ENCODE assay signal across 8 mouse cellular contexts in the genomic region with DNA sequence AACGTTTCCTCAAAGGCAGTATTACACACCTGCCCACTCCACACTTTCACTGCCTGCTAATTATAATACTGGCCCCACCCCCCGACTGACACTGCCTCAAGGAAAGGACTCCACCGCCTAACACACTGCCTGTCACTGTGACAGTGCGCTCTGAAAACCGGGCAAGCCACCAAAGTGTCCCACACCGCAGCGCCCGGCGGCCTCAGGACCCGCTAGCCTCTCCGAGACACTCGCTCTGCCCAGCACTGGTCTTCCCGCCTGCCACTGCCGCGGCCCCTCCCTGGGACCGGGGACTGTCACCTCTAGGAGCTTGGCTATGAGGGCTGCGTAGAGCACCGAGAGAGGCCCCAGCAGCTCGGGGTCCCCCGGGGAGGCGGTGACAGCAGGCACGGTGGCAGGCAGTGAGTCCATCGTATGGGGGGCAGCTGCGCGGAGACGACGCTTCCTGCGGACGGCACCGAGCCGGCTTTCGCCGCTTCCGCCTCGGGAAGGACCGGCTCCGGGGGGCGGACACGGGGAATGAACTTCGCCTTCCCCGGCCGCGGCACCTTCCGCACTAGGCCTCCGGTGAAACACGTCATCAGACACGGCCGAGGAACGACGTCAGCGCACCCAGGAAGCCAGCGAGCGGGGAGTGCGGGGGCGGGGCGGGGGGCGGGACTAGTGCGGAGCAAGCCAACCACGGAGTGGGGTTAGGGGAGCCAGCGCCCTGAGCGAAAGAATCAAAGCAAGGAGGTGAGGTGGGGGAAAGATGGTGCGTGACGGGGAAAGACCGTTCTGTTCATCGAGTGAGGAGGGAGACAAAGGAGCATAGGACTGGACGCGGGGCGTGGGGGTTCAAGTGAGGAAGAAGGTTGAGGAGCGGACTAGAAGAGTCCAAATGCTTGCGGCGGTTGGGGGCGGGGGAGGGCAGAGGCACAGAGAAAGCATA. TPM values are rescaled to one million over a fixed set of nuclear protein-coding genes. Genes with fewer than 3 reads are reported as not detected.
DNase-seq lines count a peak whose midpoint lies in the region; ATAC-seq lines count a peak whose summit lies in the region.

No protein-coding gene starts in this region.

- intact Hi-C loops in left cerebral cortex, postnatal 14 days (cut with DNase I), result loop anchor here (1.0 kb wide), 1 partner anchor 48 kb away; a partner anchor contains a TSS

- peak; percentile 93 for DNase-seq in adrenal gland, adult 2 months
- DNase-seq in embryo, embryonic 11 days, result peak; percentile 89
- peak; percentile 82 for DNase-seq in gastrocnemius, postnatal 25 days
- DNase-seq in intestine, embryonic 14.5 days (ENCODE audit: low spot score), result peak; percentile 94
- peak; percentile 87 to 90 for DNase-seq in left cerebral cortex, postnatal 14 days (ENCODE audit: low spot score in 2 of 2)
- peak; percentile 88 for DNase-seq in right cerebral cortex, postnatal 14 days
- peak; percentile 81 for DNase-seq in urinary bladder, postnatal 25 days (ENCODE audit: low spot score)

- H3K9me3 ChIP-seq in intestine, embryonic 14.5 days (ENCODE audit: control insufficient read depth, low read length), result no peaks in the 10 kb centered on the region

- ATAC-seq in intestine, embryonic 14.5 days (replicated peaks; ENCODE audit: low FRiP score, low TSS enrichment, low read depth), result peak; percentile 98
- ATAC-seq in megakaryocyte-erythroid progenitor cell, adult 5-6 weeks (replicated peaks; ENCODE audit: low FRiP score, low TSS enrichment, poor library complexity, severe bottlenecking), result peak; percentile 84

- H3K4me1 ChIP-seq in intestine, embryonic 14.5 days (replicated peaks; ENCODE audit: control insufficient read depth, insufficient read depth, low read length), result no peaks in the 10 kb centered on the region

- H3K4me2 ChIP-seq in intestine, embryonic 14.5 days (ENCODE audit: low read length), result peak overlapping the region; percentile 78

- under 1% methylated on average over 72 of the region's 72 CpGs for WGBS in intestine, embryonic 14.5 days

- H3K36me3 ChIP-seq in intestine, embryonic 14.5 days (ENCODE audit: control insufficient read depth, insufficient read depth, low read length), result peaks cover 48% of the 10 kb centered on the region

- peak overlapping the region; percentile 71 for H3K27ac ChIP-seq in intestine, embryonic 14.5 days (ENCODE audit: low read depth)

- H3K4me3 ChIP-seq in intestine, embryonic 14.5 days (ENCODE audit: low read depth, low read length), result peak overlapping the region; percentile 74

- no peaks in the 10 kb centered on the region for H3K27me3 ChIP-seq in intestine, embryonic 14.5 days (replicated peaks; ENCODE audit: control insufficient read depth, insufficient read depth, low read length)

- peak overlapping the region; percentile 83 for H3K9ac ChIP-seq in intestine, embryonic 14.5 days (ENCODE audit: low read length)

RNA-seq across cellular contexts. Expression of a gene that starts 24.2 kb away (rescaled TPM):
- total RNA-seq in adrenal gland, adult 2 months (2021), result 100 to 1,000 TPM; 180 to 197 TPM
- 53.0 and 63.5 TPM in 2 replicates for polyA plus RNA-seq in adrenal gland, adult 2 months (2012; rRNA removed)
- total RNA-seq in gastrocnemius, postnatal 25 days (2021), result 100 to 1,000 TPM; 132 to 141 TPM
- polyA plus RNA-seq in intestine, embryonic 14.5 days (2014; fragmentation: Nextera tagmentation; extraction: Ambion mirVana), result 94.5 and 102 TPM in 2 replicates
- total RNA-seq in left cerebral cortex, postnatal 14 days (2021), result 100 to 1,000 TPM; 258 to 271 TPM
- total RNA-seq in megakaryocyte-erythroid progenitor cell, adult 5-6 weeks (2014; fragmentation: Nextera tagmentation), result 43.2 and 49.3 TPM in 2 replicates
- total RNA-seq in megakaryocyte-erythroid progenitor cell, adult 5-6 weeks (2017), result 34.0 and 49.9 TPM in 2 replicates

RNA-seq across cellular contexts. Expression of a gene that starts 43.6 kb away (rescaled TPM):
- 10 to 100 TPM; 18.3 to 18.6 TPM for total RNA-seq in adrenal gland, adult 2 months (2021)
- 3.1 TPM in 2 replicates for polyA plus RNA-seq in adrenal gland, adult 2 months (2012; rRNA removed)
- 1 to 10 TPM; 3.5 to 4.3 TPM for total RNA-seq in gastrocnemius, postnatal 25 days (2021)
- 21.5 and 21.8 TPM in 2 replicates for polyA plus RNA-seq in intestine, embryonic 14.5 days (2014; fragmentation: Nextera tagmentation; extraction: Ambion mirVana)
- 10 to 100 TPM; 14.8 to 15.4 TPM for total RNA-seq in left cerebral cortex, postnatal 14 days (2021)
- total RNA-seq in megakaryocyte-erythroid progenitor cell, adult 5-6 weeks (2014; fragmentation: Nextera tagmentation), result 17.1 and 21.7 TPM in 2 replicates
- 12.3 and 15.5 TPM in 2 replicates for total RNA-seq in megakaryocyte-erythroid progenitor cell, adult 5-6 weeks (2017)

RNA-seq across cellular contexts. Expression of a gene that starts 48.1 kb away (rescaled TPM):
- total RNA-seq in adrenal gland, adult 2 months (2021), result 10 to 100 TPM; 41.8 to 44.1 TPM
- polyA plus RNA-seq in adrenal gland, adult 2 months (2012; rRNA removed), result 9.2 and 9.8 TPM in 2 replicates
- 10 to 100 TPM; 15.5 to 18.4 TPM for total RNA-seq in gastrocnemius, postnatal 25 days (2021)
- polyA plus RNA-seq in intestine, embryonic 14.5 days (2014; fragmentation: Nextera tagmentation; extraction: Ambion mirVana), result 44.7 and 48.7 TPM in 2 replicates
- 10 to 100 TPM; 56.3 to 58.6 TPM for total RNA-seq in left cerebral cortex, postnatal 14 days (2021)
- 26.4 and 37.9 TPM in 2 replicates for total RNA-seq in megakaryocyte-erythroid progenitor cell, adult 5-6 weeks (2014; fragmentation: Nextera tagmentation)
- total RNA-seq in megakaryocyte-erythroid progenitor cell, adult 5-6 weeks (2017), result 35.6 and 40.7 TPM in 2 replicates

RNA-seq across cellular contexts. Expression of a gene that starts 48.8 kb away (rescaled TPM):
- total RNA-seq in adrenal gland, adult 2 months (2021), result 10 to 100 TPM; 50.7 to 58.5 TPM
- 5.7 and 10.7 TPM in 2 replicates for polyA plus RNA-seq in adrenal gland, adult 2 months (2012; rRNA removed)
- total RNA-seq in gastrocnemius, postnatal 25 days (2021), result 10 to 100 TPM; 19.4 TPM
- 26.4 and 27.5 TPM in 2 replicates for polyA plus RNA-seq in intestine, embryonic 14.5 days (2014; fragmentation: Nextera tagmentation; extraction: Ambion mirVana)
- total RNA-seq in left cerebral cortex, postnatal 14 days (2021), result 10 to 100 TPM; 45.6 to 48.4 TPM
- total RNA-seq in megakaryocyte-erythroid progenitor cell, adult 5-6 weeks (2014; fragmentation: Nextera tagmentation), result 37.6 and 47.9 TPM in 2 replicates
- 76.2 and 88.4 TPM in 2 replicates for total RNA-seq in megakaryocyte-erythroid progenitor cell, adult 5-6 weeks (2017)

Comparison
In these comparisons a context has a peak if more than half of its experiments do, and no peak if none do; other contexts are left out.
1. Peak in every context shown above with its lines: DNase-seq, ATAC-seq, H3K4me3 ChIP-seq and H3K27ac ChIP-seq.